ENCODE assay signal across 18 mouse cellular contexts in genomic region chr8:64366974-64367266, GRCm38 (mm10).
"Had no signal": no experiment of that assay in that cellular context is flagged by ENCODE, and none has a peak within 500 bp of the region (broad histone marks: within the 10 kb centered on the region; RNA-seq: fewer than 3 reads in every experiment).

No protein-coding gene starts in this region.

- H3K36me3 ChIP-seq: intestine, embryonic 15.5 days; limb, embryonic 12.5 days; liver, embryonic 13.5 days; neural tube, embryonic 13.5 days had no signal

- ATAC-seq: intestine, embryonic 15.5 days; liver, postnatal 0 days; midbrain, embryonic 16.5 days had no signal

- H3K4me1 ChIP-seq: liver, embryonic 13.5 days; neural tube, embryonic 13.5 days had no signal

- H3K27ac ChIP-seq: intestine, embryonic 15.5 days; limb, embryonic 12.5 days; liver, embryonic 13.5 days; macrophage; neural tube, embryonic 13.5 days had no signal

- H3K4me2 ChIP-seq: intestine, embryonic 15.5 days; limb, embryonic 12.5 days; liver, embryonic 13.5 days; midbrain, embryonic 11.5 days; neural tube, embryonic 13.5 days had no signal

- DNase-seq: kidney, adult 2 months; kidney, postnatal 14 days; layer of hippocampus, adult 9-11 months; liver; liver, embryonic 13.5 days; liver, postnatal 0 days; retina, postnatal 1 day; right cerebral cortex, postnatal 4 days; spleen, adult 18-20 months; thymus, adult 18-20 months; thymus, postnatal 14 days had no signal

- H3K9ac ChIP-seq: intestine, embryonic 15.5 days; limb, embryonic 12.5 days; liver, embryonic 13.5 days; liver, postnatal 0 days; neural tube, embryonic 13.5 days had no signal

- H3K9me3 ChIP-seq: intestine, embryonic 15.5 days; limb, embryonic 12.5 days; liver, embryonic 13.5 days; megakaryocyte, embryonic 14.5 days; neural tube, embryonic 13.5 days had no signal

- H3K4me3 ChIP-seq: intestine, embryonic 15.5 days; limb, embryonic 12.5 days; liver, embryonic 13.5 days; megakaryocyte, embryonic 14.5 days; neural tube, embryonic 13.5 days had no signal

- H3K27me3 ChIP-seq: intestine, embryonic 15.5 days; limb, embryonic 12.5 days; liver, embryonic 13.5 days; megakaryocyte, embryonic 14.5 days; neural tube, embryonic 13.5 days had no signal
